Mouse (Mus musculus) C3H10T1/2 (cell line): ENCODE measurements around the gene G6pdx. TPM values are rescaled to one million over a fixed set of nuclear protein-coding genes. Genes with fewer than 3 reads are reported as not detected.

Experiments used
- polyA plus RNA-seq, 2 experiments: library from polyadenylated mRNA; unstranded; fragments of >200 nt; fragmentation: generic; extraction: Trizol; gene quantifications; one replicate each; pipeline ENCODE4 v1.2.1; 2012; ENCODE audit warnings: missing spikeins in 2 of 2

G6pdx gene
- 100 to 1,000 TPM in 1 of 2 experiments, 10 to 100 TPM in 1; 71.9 to 103 TPM for polyA plus RNA-seq

GRCm38 (mm10) chrX:74428826-74429276 lies at the start of gene G6pdx:
Gene G6pdx (minus strand): TSS chrX:74429194.

GRCm38 (mm10) chrX:74392535-74393443 lies 36.2 kb downstream of the G6pdx start, which contains the start of the genes Fam3a and Ikbkg:
Gene Fam3a (minus strand): TSS chrX:74393272.
Gene Ikbkg (plus strand): TSS chrX:74393290.

DNA sequence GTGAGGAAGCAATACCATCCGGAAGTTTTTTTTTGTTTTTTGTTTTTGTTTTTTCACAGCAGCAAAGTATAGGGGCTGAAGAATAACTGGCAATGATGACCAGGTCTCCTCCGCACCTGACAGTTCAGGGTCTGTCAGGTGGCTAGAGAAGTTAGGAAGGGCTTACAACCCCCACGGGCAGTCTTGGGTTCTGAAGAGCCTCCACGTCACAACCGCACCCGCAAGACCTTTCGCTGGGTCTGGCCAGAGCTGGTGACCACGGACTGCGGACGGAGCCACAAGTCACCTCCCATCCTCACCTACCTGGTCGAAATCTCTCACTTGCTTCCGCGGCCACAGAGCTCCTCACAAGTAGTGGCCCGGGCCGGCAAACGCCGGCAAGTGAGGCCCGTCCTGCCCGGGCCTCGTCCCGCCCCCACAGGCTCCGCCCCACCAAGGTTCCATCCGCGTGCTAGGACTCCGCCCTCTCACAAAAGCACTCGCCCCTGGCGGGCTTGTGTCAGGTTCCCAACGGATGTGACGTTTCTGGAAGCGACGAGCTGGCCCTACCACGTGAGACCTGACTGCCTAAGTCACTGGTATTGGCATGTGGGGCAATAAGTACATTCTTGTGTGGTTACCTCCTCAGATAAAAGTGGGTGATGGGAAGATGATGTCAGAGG lies 56.0 kb downstream of the G6pdx start, which contains the start of the genes Ubl4a and Slc10a3:
Ubl4a (minus strand) TSS at position 331 of the 662 bp plus-strand sequence.
Slc10a3 (minus strand) TSS at position 462 of the 662 bp plus-strand sequence.

Other genes with a start within 250 kb of the G6pdx start
- gene Flna, start 179.4 kb downstream of the G6pdx start, polyA plus RNA-seq: 100 to 1,000 TPM; 461 to 590 TPM
- 100 to 1,000 TPM; 110 to 114 TPM for gene Emd, start 174.5 kb downstream of the G6pdx start, polyA plus RNA-seq
- 1,000 to 10,000 TPM; 3,936 to 5,898 TPM for gene Rpl10, start 158.4 kb downstream of the G6pdx start, polyA plus RNA-seq
- gene Taz, start 147.3 kb downstream of the G6pdx start, polyA plus RNA-seq: 10 to 100 TPM; 10.8 to 46.7 TPM
- 10 to 100 TPM in 1 of 2 experiments, 1 to 10 TPM in 1; 5.6 to 17.8 TPM for gene Dnase1l1, start 146.9 kb downstream of the G6pdx start, polyA plus RNA-seq
- gene Atp6ap1, start 132.1 kb downstream of the G6pdx start, polyA plus RNA-seq: 100 to 1,000 TPM in 1 of 2 experiments, 10 to 100 TPM in 1; 68.8 to 159 TPM
- gene Gdi1, start 124.2 kb downstream of the G6pdx start, polyA plus RNA-seq: 100 to 1,000 TPM in 1 of 2 experiments, 10 to 100 TPM in 1; 15.1 to 104 TPM
- gene Fam50a, start 116.2 kb downstream of the G6pdx start, polyA plus RNA-seq: 10 to 100 TPM; 36.1 to 51.7 TPM
- 10 to 100 TPM in 1 of 2 experiments, 1 to 10 TPM in 1; 2.9 to 29.9 TPM for gene Plxna3, start 100.1 kb downstream of the G6pdx start, polyA plus RNA-seq
- gene Lage3, start 75.6 kb downstream of the G6pdx start, polyA plus RNA-seq: 100 to 1,000 TPM in 1 of 2 experiments, 10 to 100 TPM in 1; 80.4 to 114 TPM
- 100 to 1,000 TPM in 1 of 2 experiments, 10 to 100 TPM in 1; 43.7 to 146 TPM for gene Ubl4a, start 56.0 kb downstream of the G6pdx start, polyA plus RNA-seq
- 10 to 100 TPM; 16.1 to 17.9 TPM for gene Slc10a3, start 55.8 kb downstream of the G6pdx start, polyA plus RNA-seq
- gene Fam3a, start 35.9 kb downstream of the G6pdx start, polyA plus RNA-seq: 10 to 100 TPM; 12.8 to 47.3 TPM
- gene Ikbkg, start 35.9 kb downstream of the G6pdx start, polyA plus RNA-seq: 10 to 100 TPM in 1 of 2 experiments, 1 to 10 TPM in 1; 7.0 to 15.8 TPM
- gene Gm6880, start 52.2 kb upstream of the G6pdx start, polyA plus RNA-seq: not detected
- gene Olfr1326-ps1, start 145.7 kb upstream of the G6pdx start, polyA plus RNA-seq: not detected
- not detected for gene Olfr1325, start 163.5 kb upstream of the G6pdx start, polyA plus RNA-seq
- not detected for gene Gm5640, start 216.4 kb upstream of the G6pdx start, polyA plus RNA-seq